Mouse (Mus musculus) liver, postnatal 0 days (tissue): Measurements from ENCODE around the gene Rex1bd. TPM values are rescaled to one million over a fixed set of nuclear protein-coding genes. Genes with fewer than 3 reads are reported as not detected.
"Not testable (repeated sequence)": the region's sequence is repeated elsewhere in the genome, so short reads cannot be mapped to it uniquely, and the experiment has no call there.

ENCODE experiments used
- ATAC-seq: fragments of 200-750 bp; cut with Nextera tagmentation; 2 replicates; pipeline ENCODE4 v1.8.0; 2017; ENCODE audit warnings: mild to moderate bottlenecking, moderate library complexity
- DNase-seq: peaks from one replicate; pipeline ENCODE4 v3.0.0-alpha.2; 2016
- H3K27ac ChIP-seq: fragments of 300-500 bp; sonication (generic); 2 replicates; pipeline ENCODE4 v1.5.1; 2014; ENCODE audit warnings: antibody characterized with exemption, moderate library complexity, mild to moderate bottlenecking, low read depth
- H3K27me3 ChIP-seq: fragments of 300-500 bp; sonication (generic); 2 replicates; pipeline ENCODE4 v1.6.1; 2014; ENCODE audit warnings: low read length, control low read depth, mixed read lengths; ENCODE audit not compliant: insufficient read depth
- H3K36me3 ChIP-seq: fragments of 300-500 bp; sonication (generic); replicated peaks from 2 replicates; pipeline ENCODE4 v1.6.1; 2014; ENCODE audit warnings: mild to moderate bottlenecking, control low read depth, low read length, moderate library complexity, mixed read lengths; ENCODE audit not compliant: insufficient read depth
- H3K4me1 ChIP-seq: fragments of 300-500 bp; sonication (generic); 2 replicates; pipeline ENCODE4 v1.6.1; 2014; ENCODE audit warnings: antibody characterized with exemption, mild to moderate bottlenecking, control low read depth; ENCODE audit not compliant: insufficient read depth
- H3K4me2 ChIP-seq: fragments of 300-500 bp; sonication (generic); 2 replicates; pipeline ENCODE4 v1.6.1; 2014; ENCODE audit warnings: low read depth, mild to moderate bottlenecking, low read length, moderate library complexity, mixed read lengths
- H3K4me3 ChIP-seq: fragments of 300-500 bp; sonication (generic); 2 replicates; pipeline ENCODE4 v1.5.1; 2014; ENCODE audit warnings: low read depth, low read length
- H3K9ac ChIP-seq: fragments of 300-500 bp; sonication (generic); replicated peaks from 2 replicates; pipeline ENCODE4 v1.6.1; 2014; ENCODE audit warnings: mild to moderate bottlenecking, moderate library complexity
- H3K9me3 ChIP-seq: fragments of 300-500 bp; sonication (generic); 2 replicates; pipeline ENCODE4 v1.6.1; 2016; ENCODE audit warnings: mild to moderate bottlenecking, control low read depth, low read length, mixed read lengths
- CTCF ChIP-seq: sonication (generic); IDR thresholded peaks from 2 replicates; pipeline ENCODE4 v1.5.1; 2016; ENCODE audit warnings: antibody characterized with exemption, low read depth
- EP300 ChIP-seq: IDR thresholded peaks from 2 replicates; pipeline ENCODE4 v1.6.1; 2016; ENCODE audit warnings: antibody characterized with exemption, low read depth, mild to moderate bottlenecking
- WGBS: fragments of 180-500 bp; shearing (Covaris S2); extraction: QIAGEN DNeasy Blood & Tissue Kit; methylation state at CpG from one replicate; pipeline ENCODE4 v1.1.7; 2014; ENCODE audit not compliant: insufficient replicate concordance; 5-methylcytosine and 5-hydroxymethylcytosine counted together
- polyA plus RNA-seq: library from polyadenylated mRNA; unstranded; fragments of >200 nt; fragmentation: Nextera tagmentation; extraction: Ambion mirVana; gene quantifications from 2 replicates; pipeline ENCODE4 v1.2.1, GENCODE M21; 2015

Gene Rex1bd
- polyA plus RNA-seq, 1 experiment from 2014 or later, result 52.3 TPM

DNA sequence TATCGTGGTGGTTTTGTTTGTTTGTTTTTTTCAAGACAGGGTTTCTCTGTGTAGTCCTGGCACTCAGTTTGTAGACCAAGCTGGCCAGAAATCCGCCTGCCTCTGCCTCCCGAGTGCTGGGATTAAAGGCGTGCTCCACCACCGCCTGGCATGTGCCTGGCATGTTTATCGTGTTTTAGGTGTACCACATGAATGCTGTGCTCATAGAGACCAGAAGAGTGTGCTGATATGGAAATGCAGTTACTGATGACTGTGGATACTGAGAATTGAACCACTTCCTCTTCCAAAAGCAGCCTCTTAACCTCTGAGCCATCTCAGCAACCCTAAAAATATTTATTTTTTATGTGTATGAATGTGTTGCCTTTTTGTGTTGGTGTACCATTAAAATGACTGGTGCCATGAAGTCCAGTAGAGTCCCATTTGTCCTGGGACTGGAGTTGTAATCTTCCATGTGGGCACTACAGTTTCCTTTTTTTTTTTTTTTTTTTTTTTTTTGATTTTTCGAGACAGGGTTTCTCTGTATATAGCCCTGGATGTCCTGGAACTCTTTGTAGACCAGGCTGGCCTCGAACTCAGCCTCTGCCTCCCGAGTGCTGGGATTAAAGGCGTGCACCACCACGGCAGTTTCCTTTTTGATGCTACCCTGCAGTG, 5.8 kb upstream of the Rex1bd start:
- Histone ChIP-seq H3K4me1 (peaks cover 23% of the 10 kb centered on the region), H3K27ac (peak overlapping the region; percentile 29; the same call in 1 of the 2 replicates), H3K36me3 (peaks cover 36% of the 10 kb centered on the region), H3K4me2 (no peak overlapping the region), H3K4me3 (no peak overlapping the region), H3K27me3 (no peaks in the 10 kb centered on the region), H3K9ac (no peak overlapping the region), H3K9me3 (no peaks in the 10 kb centered on the region)
- DNase-seq, result no peak
- TF ChIP-seq EP300 (no peak), CTCF (no peak)
- ATAC-seq, result no peak
- 65% methylated on average over 11 of the region's 11 CpGs for WGBS

DNA sequence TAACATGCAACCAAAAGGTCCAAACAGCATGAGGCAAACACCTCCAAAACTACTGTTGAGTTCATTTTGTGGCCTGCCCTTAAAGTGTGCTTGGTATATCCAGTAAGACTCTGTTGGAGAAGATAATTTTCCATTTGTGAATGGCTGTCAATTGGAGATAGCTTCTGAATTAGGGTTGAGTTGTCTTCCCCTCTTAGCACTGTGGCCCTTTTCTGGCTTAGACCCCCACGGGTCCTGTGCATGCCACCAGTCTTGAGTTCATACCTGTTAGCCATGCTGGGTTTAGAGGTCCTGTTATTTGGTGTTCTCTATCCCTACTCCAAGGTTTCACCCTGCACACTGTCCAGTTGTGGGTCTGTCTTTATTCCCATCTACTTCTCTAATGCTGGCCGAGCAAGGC, 5.2 kb upstream of the Rex1bd start:
- no peak for TF ChIP-seq EP300
- no peak for TF ChIP-seq CTCF
- Histone ChIP-seq H3K36me3 (peaks cover 36% of the 10 kb centered on the region), H3K4me2 (peak overlapping the region; percentile 92), H3K27ac (peak overlapping the region; percentile 29), H3K9ac (no peak overlapping the region), H3K9me3 (no peaks in the 10 kb centered on the region), H3K4me3 (peak overlapping the region; percentile 74; the same call in 1 of the 2 replicates), H3K27me3 (no peaks in the 10 kb centered on the region), H3K4me1 (peaks cover 23% of the 10 kb centered on the region)
- no peak for DNase-seq
- ATAC-seq, result no peak
- WGBS, result 87% methylated on average over 2 of the region's 2 CpGs

DNA sequence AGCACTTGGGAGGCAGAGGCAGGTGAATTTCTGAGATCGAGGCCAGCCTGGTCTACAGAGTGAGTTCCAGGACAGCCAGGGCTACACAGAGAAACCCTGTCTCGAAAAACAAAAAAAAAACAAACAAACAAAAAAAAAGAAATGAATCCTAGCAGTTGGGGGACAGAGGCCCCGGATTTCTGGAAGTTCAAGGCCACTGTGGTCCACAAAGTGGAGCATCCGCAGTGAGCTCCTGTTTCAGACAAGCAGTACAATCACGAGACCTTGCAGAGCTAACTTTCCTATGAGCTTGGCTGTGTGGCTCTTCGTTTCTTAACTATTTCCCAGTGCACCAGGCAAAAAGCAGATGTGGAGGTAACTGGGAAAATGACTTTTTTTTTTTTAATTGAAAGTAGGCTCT, 4.6 kb upstream of the Rex1bd start:
- DNase-seq, H3K9me3 ChIP-seq, H3K27me3 ChIP-seq, ATAC-seq: not testable (repeated sequence)
- Histone ChIP-seq H3K36me3 (peaks cover 32% of the 10 kb centered on the region), H3K4me1 (peaks cover 23% of the 10 kb centered on the region), H3K27ac (peak overlapping the region; percentile 98), H3K4me2 (peak overlapping the region; percentile 92), H3K4me3 (peak overlapping the region; percentile 74), H3K9ac (peak overlapping the region; percentile 92)
- 41% methylated on average over 6 of the region's 6 CpGs for WGBS

DNA sequence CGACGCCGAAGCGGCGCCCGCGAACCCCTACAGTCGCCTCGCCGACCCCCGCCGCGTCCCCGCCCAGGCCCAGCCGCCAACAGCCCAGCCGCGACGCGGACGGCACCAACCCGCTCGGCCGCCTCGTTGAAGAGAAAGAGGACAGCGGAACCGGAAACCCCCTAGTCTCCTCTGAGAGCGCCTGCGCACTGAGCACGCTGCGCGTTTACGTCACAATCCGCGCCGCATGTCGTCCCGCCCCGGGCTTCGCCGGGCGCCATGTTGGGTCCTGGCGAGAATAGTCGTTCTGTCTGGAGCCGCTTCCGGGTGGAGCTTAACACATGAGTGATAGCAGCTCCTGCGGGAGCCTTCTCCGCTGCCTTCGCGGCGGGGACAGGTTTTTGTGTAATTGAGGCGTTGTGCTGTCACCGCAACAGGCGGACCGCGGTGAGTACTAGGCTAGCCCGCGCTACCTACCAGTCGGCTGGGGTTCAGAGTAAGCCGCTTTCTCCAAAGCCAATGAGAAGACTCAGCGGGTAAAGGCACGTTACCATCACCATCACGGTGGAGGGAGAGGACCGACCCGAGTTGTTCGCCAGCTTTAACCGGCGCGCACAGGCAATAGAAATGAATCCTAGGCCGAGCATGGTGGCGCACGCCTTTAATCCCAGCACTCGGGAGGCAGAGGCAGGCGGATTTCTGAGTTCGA, 3.8 kb upstream of the Rex1bd start, which contains the start of gene Uba52:
Gene Uba52, minus strand, starts transcription at position 574 of the 688 bp plus-strand sequence.
- Histone ChIP-seq H3K4me3 (peak within 1 kb of the TSS; percentile 74), H3K27me3 (no peaks in the 10 kb centered on the region), H3K9ac (peak within 1 kb of the TSS; percentile 92), H3K9me3 (no peaks in the 10 kb centered on the region), H3K4me1 (peaks cover 31% of the 10 kb centered on the region), H3K4me2 (peak within 1 kb of the TSS; percentile 92), H3K36me3 (peaks cover 31% of the 10 kb centered on the region), H3K27ac (peak within 1 kb of the TSS; percentile 98)
- peak; percentile 96 for DNase-seq
- ATAC-seq, result peak; percentile 83
- WGBS, result under 1% methylated on average over 54 of the region's 74 CpGs
- 0 out of 2 replicates have a peak, but pooled peaks have one; percentile 51 for TF ChIP-seq EP300
- 0 out of 2 replicates have a peak, but pooled peaks have one; percentile 12 for TF ChIP-seq CTCF

- Histone ChIP-seq H3K4me1 (peaks cover 31% of the 10 kb centered on the region), H3K36me3 (peaks cover 29% of the 10 kb centered on the region), H3K27me3 (no peaks in the 10 kb centered on the region), H3K4me3 (peak overlapping the region; percentile 74), H3K4me2 (peak overlapping the region; percentile 92), H3K9ac (peak overlapping the region; percentile 92), H3K9me3 (no peaks in the 10 kb centered on the region), H3K27ac (peak overlapping the region; percentile 98)
- 5% methylated on average over 25 of the region's 25 CpGs for WGBS
- TF ChIP-seq CTCF (no peak), EP300 (no peak)
- ATAC-seq (no peak), DNase-seq (no peak)
Observed at GRCm38 (mm10) chr8:70509281-70509952, 2.9 kb upstream of the Rex1bd start.

- Histone ChIP-seq H3K9ac (peak overlapping the region; percentile 75), H3K4me3 (peak overlapping the region; percentile 73; the same call in 1 of the 2 replicates), H3K27me3 (peaks cover 10% of the 10 kb centered on the region), H3K27ac (peak overlapping the region; percentile 89; the same call in 1 of the 2 replicates), H3K4me2 (peak overlapping the region; percentile 81; the same call in 1 of the 2 replicates), H3K4me1 (peaks cover 29% of the 10 kb centered on the region), H3K9me3 (no peaks in the 10 kb centered on the region), H3K36me3 (peaks cover 15% of the 10 kb centered on the region)
- ATAC-seq (no peak), DNase-seq (no peak)
- TF ChIP-seq EP300 (no peak), CTCF (no peak)
- 64% methylated on average over 5 of the region's 5 CpGs for WGBS
Observed at GRCm38 (mm10) chr8:70507027-70507393, 458 bp upstream of the Rex1bd start.
